Mouse (Mus musculus) activated CD4-positive, CD25-positive, alpha-beta regulatory T cell, adult 4 months (primary cell): ENCODE results near the gene Gm20388. TPM values are rescaled to one million over a fixed set of nuclear protein-coding genes. Genes with fewer than 3 reads are reported as not detected.

ENCODE experiments used
- ATAC-seq: one replicate; pipeline ENCODE4 v1.8.0; 2017
- polyA plus RNA-seq, 2 experiments: library from polyadenylated mRNA; unstranded; fragments of 100-300 nt; shearing (Covaris generic); gene quantifications; one replicate each; pipeline ENCODE4 v1.2.1; 2017

The Gm20388 gene
- polyA plus RNA-seq, 2 experiments from 2014 or later = 9.9 to 12.3 TPM

DNA sequence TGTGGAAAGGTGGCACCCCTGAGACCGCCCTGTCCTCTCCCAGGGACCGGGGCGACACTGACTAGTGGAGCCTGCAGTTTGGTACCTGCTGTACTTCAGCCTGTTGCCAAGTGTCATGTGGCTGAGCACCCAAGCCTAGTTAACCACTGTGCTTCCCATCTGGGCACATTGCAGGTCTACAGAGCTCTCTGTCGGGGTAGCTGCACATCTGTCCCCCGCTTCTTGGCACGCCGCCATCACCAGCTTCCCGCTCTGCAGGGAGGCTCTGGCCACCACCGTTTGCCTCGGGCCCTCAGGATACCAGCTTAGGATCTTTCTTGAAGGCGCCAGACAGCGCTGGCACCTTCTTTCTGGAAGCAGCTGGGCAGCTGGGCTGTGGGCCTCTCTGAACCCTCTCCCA, 323.8 kb downstream of the Gm20388 start:
- ATAC-seq = no peak

DNA sequence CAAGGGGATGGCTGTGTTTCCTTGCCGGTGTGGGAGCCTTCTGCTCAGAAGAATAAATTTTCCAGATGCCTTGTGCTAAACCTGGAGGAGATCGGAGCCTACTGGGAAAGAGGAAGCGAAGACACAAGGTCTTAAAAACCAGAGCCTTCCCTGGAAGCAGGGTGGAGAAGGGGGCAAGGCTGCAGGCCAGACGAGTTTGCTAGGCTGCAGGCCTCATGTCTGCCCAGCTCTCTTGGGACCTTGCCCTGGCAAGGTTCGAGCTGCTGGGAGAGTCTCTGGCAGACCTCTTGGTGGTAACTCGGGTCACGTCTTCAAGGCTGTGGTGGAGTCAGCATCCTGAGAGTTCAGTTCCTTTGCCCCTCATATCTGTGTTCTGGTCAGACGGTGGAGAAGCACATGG, 324.2 kb downstream of the Gm20388 start:
- ATAC-seq = no peak

DNA sequence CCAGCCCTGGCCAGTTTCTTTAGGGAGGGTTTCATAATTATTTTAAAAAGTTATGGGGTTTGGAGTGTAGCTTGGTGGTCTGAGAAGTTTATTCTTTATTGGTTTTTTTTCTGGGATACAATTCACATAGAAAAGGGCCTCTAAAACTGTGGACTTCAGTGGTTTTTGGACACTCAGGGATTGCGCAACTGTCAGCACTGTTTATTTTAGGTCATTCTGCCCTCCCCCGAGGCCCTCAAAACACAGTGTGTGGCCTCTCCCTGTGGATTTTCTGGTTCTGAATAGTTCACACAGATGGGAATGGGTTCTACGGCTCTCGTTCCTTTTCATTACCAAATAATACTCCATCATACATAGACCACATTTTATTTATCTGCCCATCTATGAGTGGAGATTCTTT, 332.6 kb downstream of the Gm20388 start:
- ATAC-seq = no peak

DNA sequence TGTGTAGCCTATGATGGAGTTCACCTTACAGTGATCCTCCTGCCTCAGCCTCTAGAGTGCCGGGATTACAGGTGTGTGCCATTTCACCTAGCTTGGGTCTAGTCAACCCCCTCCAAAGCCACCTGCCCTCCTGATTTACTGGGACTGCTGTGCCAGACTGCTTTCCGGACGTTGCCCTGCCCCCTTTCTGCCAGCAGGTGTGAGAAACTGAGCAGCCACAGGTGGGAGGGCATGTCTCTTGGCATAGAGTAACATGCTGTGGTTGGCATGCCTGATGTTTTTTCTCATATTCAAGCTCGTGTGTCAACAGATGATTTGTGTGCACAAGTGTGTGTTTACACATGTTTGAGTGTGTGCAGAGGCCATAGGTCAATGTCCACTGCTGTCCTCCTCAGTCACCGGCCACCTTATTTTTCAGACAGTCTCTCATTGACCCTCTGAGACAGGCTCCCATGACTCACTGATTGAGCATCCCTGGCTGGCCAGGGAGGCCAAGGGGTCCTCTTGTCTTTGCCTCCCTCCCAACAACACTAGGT, 333.3 kb downstream of the Gm20388 start:
- ATAC-seq = no peak

DNA sequence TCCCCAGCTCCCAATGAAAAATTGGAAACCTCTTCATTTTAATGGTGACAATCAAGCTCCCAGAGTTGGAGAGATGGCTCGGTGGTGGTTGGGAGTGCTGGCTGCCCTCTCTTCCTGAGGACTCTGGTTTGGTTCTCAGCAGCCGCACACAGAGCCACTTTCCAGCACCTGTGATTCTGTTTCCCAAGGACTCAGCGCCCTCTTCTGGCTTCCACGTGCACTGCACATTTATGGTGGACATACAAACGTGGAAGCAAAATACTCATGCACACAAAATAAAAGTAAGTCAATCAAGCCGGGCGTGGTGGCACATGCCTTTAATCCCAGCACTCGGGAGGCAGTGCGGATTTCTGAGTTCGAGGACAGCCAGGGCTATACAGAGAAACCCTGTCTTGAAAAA, 333.9 kb downstream of the Gm20388 start:
- ATAC-seq = no peak

DNA sequence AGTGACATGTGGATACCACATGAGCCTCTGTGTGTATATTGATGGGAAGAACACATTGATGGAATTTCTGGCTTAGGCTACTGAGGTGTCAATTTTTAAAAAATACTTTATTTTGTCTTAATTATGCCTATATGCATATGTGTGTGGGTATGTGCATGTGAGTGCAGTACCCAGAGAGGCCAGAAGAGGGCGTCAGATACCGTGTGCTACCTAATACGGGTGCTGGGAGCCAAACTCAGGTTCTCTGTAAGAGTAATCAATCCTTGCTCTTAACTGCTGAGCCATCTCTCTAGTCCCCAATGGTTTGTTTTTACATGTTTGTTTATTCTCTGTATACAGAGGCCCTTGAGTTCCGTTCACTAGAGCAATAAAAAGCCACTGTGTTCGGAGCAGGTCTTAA, 337.0 kb downstream of the Gm20388 start:
- no peak for ATAC-seq

DNA sequence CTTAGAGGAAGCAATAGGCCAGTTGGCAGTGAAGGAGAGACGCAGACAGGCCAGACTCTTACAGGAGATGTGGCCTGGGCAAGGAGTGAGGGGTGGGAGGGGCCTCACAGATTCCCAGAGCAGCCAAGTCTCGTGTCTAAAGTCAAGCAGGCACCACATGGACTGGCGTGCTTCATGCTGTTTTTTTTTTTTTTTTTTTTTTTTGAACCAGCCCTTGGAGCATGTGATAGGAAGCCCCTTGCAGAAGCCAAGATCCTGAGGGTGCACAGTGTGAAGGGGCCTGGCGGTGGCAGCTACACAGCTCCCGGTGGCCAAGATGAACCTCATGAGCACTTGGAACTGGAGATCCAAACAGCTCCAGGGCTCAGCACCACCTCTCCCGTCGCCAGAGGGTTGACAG, 337.4 kb downstream of the Gm20388 start:
- no peak for ATAC-seq

DNA sequence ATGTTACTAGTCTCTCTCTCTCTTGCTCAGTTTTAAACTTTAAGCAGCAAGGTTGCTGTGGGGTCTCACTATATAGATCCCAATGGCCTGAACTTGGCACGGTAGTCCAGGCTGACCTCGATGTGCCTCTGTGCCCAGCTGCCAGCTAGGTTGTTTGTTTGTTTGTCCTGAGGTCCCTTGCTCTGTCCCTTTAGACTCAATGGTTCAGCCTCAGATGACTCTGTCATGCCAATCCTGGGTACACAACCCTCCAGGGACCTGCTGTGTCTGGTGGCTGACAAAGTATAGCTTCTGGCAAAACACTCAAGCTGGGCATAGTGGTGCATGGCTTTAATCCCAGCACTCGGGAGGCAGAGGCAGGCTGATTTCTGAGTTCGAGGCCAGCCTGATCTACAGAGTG, 337.8 kb downstream of the Gm20388 start:
- ATAC-seq = no peak

DNA sequence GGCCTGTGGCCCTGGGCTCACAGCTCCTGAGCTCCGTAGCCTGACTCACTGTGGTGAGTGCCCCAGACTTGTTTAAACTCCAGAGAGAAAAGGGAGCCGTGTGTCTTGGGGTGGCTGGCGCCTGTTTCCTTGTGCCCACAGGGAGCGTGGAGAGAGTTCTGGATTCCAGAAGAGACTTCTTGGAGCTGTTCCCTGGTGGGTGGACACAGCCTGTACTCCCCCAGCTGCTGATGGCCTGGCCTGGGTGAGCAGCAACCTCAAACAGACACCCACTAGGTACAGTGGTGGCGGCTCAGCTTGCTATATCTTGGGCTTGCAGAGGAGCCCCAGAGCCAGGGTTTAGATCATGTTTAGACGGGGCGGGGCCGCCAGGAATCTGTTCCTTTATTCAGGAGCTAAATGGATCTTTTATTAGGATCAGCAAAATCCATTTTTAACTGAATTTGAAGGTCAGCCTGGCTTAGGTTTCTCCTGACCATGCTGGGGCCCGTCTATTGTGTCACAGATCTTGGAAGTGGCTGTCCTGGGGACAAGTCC, 339.2 kb downstream of the Gm20388 start:
- no peak for ATAC-seq

DNA sequence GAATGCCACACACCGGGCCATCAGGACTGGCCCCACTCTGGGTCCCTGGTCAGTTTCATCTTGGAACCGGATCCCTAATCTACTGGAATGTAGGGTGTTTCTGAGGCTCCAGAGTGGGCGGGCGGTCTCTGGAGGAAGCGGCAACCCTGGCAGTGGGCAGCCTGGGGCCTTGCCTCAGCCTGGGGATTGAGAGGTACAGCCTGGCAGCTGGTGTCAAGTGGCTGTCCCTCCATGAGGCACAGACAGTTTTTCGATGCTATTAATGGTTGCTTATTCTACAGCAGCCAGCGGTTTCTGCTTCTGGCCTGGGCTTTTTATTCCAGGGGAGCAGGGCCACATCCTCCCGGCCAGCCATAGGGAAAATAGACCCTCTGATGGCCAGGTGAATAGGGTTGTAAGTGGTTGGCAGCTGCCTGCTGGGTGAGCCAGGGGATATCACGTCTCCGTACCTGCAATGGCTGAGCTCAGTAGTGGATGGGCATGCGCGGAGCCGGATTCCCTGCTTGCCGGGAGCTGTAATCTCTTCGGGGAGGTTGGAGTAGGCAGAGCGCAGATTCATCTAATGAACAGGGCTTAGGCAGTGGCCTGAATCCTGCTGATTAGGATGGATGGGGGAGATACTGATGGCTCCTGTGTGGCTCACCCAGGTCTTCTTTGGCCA, 340.2 kb downstream of the Gm20388 start:
- no peak for ATAC-seq

DNA sequence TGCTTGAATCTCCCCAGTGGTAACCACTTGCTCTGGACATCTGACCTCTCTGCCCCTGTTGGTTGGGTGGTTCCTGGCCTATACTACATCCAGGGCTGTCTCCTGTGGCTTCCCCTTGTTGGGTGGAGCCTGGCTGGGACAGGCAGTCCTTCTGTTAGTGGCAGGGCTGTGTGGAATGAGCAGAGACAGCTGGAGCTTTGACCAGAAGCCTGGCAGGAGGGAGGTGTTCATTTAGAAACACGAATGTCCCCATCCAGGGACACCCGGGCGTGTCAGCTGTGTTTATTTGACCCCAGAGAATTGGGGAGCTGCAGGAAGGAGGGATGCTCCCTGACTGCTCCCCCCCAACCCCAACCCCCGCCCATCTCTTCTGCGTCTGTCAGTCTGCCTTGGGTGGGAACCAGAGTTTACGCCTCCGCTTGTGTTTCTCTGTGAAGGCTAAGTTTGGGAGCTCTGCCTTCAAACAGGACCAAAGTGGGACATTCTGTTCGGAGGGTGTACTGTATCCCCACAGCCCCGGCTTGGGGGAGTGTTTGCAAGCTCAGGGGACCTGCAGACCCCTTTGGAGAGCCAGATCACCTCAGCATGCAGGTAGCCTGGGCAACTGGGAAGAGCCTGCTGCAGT, 340.9 kb downstream of the Gm20388 start:
- no peak for ATAC-seq

DNA sequence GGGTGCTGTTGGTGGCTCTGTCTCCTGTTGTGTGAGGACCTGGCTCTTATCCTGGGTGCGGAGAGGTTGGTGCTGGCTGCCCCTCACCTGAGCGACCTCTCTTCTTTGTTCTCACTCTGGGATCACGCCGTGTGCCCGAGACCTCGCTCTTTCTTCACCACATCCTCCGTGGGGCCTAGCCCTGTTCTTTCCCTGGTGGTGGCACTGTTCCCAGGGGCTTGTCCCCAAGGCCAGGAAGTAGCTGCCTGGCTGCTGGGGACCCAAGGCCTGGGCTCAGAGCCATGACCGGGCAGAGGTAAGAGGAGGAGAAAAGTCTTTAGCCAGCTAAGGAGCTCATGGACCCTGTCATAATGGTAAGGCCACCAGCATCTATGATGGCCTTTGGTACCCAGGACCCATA, 343.0 kb downstream of the Gm20388 start:
- no peak for ATAC-seq

DNA sequence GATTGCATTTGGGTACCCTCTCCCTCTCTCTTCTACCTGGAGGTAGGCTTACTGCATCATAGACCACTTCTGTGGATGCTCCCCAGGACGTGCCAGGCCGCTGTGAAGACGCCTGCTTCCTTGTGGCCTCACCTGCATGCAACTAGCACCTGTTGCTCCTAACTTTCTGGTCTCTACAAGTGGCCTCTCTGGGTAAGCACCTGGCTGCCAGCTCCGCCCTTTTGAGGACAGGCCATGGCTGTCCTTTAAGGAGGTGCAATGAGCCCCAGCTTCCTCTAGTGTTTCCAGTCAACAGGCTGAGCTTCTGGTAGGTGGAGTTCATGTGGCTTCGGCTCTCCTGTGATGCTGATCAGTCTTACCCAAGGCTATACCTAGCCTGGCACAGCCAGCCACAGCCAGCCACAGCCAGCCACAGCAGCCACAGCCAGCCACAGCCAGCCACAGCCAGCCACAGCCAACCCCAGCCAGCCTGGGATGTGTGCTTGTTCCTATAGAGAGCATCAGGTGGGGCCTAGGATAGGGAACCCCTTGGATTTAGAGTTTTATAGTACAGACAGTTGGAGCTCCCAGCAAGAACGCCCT, 344.9 kb downstream of the Gm20388 start:
- ATAC-seq = no peak

DNA sequence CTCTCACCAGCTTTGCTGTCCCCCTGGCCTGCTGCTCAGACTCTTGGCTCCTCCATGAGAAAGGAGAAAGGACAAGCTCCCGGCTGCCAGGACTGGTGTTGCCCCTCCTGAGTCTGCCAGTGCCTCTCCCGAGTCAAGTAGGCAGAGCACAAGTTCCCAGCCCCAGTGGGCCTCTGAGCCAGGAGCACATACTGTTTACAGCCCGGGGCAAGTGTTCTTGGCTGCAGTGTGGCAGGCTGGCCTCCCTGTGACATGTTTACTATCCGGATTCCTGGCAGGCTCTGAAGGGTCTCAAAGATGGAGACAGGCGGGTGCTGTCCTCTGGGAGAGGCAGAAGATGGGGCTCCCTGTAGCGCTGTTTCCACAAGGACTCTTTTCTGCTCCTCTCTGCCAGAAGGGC, 346.3 kb downstream of the Gm20388 start:
- no peak for ATAC-seq

DNA sequence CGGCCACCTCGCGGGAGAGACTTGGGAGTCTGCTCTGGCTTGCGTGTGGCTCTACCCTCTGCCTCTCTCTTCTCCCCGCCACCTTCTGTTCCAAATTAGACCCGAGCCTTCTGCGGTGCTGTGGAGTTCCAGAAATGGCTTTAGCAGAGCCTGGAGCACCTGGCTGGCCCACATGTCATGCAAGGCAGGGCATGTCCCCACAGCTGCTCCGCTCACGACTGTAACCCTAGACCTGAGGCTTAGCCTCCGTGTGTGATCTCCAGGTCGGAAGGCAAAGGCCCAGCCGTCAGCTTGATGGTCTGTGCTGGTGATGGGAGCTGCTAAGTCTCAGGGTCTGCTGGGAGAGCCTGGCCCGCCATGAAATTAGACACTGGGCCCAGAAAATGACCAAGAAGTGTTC, 348.6 kb downstream of the Gm20388 start:
- ATAC-seq = no peak

DNA sequence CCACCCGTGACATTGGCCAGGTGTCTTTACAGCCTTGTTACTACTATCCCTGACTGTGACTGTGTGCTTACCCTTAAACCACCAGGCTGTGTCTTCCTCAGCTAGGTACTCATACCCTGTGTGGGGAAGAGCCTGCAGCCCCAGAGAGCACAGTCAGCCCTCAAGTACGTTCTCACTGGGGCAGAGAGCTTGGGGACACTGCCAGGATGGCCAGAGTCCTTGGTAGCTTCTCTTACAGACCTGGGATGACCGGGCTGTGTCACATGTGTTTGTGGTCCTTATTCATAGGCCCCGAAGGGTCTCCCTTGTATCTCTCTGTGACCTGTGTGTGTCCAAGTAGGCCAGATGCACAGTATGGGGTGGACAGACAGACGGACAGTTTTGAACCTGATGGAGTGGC, 350.0 kb downstream of the Gm20388 start:
- no peak for ATAC-seq

DNA sequence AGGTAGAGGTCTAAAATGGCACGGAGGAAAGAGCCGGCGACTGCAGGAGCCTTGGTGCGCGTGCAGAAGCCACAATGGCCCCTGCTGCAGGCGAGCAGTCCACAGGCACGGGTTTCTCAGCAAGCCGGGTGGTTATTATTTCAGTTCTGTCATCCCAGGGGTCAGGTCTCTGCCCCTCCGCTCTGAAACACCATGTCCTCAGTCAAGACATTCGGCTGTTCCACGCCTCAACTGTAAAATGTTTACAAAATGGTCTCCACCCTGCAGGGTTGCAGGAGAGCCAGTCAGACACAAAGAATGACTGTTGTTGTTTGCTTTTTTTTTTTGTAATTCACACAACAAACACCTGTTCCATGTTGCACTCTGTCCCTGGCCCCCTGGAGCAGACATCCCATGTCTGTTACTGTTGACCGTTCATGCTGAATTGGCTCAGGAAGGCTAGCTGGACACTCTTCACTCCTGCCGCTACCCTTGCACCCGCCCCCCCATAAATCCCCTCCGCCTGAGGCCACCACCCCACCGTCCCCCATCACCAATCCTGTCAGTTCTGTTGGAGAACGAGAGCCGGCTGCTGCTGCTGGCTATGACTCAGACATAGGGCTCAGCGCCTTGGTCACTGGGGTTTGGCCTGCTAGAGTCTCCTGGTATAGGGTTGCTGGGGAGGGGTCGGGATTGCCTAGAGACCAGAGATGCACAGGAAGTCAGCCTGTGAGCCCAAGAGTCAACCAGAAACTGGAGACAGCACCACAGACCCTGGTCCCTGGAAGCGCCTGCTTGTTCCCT, 350.9 kb downstream of the Gm20388 start:
- no peak for ATAC-seq

DNA sequence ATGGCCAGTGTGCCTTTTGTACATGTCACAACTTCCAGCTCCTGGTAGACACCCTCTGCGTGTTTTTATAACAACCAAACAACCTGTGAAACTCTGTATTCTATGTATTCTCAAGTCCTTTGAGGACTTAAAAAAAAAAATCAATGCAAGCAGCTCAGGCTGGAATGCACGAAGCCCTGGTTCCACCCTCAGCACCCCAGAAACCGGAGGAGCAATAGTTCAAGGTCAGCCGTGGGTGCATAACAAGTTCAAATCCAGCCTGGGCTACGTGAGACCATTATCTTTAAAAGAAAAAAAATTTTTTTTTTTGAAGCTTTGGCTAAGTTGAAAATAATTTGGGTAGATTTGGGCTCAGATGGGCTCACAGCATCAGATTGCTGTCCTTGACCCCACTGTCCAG, 353.2 kb downstream of the Gm20388 start:
- no peak for ATAC-seq

DNA sequence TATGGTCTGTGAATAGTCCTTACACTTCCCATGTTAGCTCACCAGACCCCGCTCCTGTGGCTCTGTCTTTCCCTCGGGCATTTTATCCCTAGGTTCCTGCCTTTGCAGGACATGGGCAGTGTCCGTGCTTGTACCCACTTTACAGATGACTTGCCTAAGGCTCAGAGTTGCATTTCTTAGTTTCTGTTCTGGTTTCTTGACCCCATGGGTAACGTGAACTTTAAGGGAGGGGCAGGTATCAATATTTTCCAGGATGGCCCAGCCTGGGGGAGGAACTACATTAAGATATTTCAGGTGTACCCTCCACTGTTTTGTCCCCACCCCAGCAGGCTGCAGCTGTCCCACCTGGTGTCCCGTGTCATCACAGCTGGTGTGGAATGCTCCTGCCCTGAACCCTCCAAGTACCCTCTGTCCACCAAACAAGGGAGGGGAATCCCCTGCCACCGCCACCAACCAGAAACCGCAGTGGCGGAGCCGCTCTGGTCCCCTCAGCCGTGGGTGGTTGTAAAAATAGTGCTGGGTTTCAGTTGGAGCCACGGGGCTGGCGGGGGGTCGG, 353.8 kb downstream of the Gm20388 start:
- no peak for ATAC-seq

DNA sequence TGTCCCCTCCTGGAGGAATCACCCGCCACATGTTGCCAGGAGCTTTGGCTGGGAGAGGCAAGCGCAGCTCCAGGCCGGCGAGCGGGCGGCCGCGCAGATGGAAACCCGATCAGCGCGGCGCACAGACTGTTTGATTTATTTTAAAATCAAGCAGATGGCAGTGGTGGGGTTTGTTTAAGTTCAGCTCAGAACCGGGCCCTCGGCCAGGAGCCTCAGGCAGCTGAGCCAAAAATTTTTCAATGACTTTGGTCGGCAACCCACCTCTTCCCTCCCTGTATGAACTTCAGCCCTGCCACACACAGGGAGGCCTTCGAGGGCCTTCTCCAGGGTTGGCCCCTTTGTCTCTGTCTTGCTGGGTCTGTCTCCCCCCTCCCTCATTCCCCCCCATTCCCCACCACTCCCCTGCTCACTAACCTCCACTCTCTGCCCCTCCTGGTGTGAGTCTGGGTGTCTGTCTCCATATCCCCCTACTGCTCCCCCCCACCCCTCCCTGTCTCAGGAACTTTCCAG, 354.4 kb downstream of the Gm20388 start:
- ATAC-seq = no peak

DNA sequence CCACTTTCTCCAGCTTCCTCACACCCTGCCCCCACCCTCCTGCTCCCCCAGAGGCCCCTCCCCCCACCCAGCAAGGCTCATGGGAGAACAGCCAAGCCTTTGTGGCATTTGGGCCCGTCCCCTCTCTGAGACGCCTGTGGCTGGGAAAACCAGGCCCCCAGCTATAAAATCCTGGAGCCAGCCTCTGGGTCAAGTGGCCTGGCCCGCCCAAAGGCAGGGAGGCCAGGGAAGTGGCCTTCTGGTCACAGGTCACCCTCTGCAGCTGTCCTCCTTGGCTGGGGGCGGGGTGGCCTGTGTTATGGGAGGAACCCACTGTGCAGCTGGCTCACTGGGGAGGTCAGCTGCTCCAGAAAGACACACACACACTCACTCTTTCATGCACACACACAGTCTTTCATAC, 354.8 kb downstream of the Gm20388 start:
- ATAC-seq = no peak

DNA sequence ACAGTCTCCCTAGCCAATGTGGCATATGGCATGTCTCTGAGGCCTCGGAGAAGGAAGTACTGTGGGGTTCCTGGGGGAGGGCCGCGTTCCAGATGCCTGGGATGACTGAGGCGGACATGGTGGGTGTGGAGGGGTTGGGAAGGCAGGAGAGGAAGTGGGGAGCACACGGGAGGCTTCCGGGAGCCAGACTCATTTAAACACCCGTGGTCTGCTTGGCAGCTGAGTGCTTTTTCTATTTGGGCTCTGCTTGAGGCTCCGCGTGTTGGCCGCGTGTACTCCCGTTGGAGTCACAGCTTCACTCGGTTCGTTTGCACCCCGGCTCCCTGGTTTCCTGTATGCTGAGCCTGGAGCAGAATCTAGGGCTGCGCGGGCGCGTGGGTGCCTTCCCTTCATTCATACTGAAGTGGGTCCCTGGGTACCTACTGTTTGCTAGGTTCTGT, 357.9 kb downstream of the Gm20388 start:
- ATAC-seq = no peak

DNA sequence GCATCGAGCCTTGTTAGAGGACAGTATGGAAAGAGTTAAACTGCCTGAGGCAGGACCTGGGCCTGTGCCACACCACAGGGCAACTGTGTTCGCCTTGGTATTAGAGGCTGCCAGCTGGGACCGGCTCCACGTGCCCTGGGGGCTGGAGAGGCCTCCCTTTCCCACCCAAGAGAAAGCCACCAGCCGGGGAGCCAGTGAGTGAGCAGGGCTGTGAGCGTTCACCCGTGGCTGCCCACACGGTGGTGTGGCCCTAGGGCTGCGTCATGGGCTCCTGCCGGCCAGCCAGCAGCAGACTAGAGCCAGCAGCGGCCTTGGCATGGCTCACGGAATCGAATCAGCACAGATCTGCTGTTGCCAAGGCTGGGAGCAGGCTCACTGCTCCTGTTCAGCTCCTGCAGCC, 359.8 kb downstream of the Gm20388 start:
- ATAC-seq = no peak
